Comparison of ENCODE assay signal across 26 mouse cellular contexts in the genomic region with DNA sequence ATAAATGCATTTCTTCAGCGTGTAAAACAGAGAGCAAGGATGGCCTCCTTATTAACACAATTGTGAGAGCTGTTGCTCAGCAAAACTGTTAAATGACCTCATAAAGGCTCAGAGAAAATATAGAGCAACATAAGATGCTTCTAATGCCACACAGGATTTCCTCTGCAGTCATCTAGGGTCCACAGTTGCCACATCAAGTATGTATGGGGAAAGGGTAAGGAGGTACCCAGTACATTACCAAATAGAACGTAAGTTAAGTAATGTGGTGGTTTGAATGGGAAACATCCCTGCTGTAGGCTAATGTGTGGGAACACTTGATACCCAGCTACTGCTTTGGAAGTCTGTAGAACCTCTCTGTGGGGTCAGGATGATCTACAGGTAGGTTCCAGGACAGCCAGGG.
"Had no signal": no experiment of that assay in that cellular context is flagged by ENCODE, and none has a peak within 500 bp of the region (broad histone marks: within the 10 kb centered on the region; RNA-seq: fewer than 3 reads in every experiment).

No protein-coding gene starts in this region.

- H3K36me3 ChIP-seq: heart, embryonic 10.5 days; heart, embryonic 12.5 days; hindbrain, embryonic 10.5 days; hindbrain, embryonic 12.5 days; intestine, embryonic 15.5 days; limb, embryonic 10.5 days; limb, embryonic 12.5 days had no signal

- DNase-seq: gastrocnemius, adult 2 months; gastrocnemius, postnatal 10 days; gastrocnemius, postnatal 25 days; heart, adult 11 months; heart, adult 2 months; heart, postnatal 10 days; heart, postnatal 4 days; kidney, adult 18-20 months; kidney, adult 8-10 months; kidney, postnatal 10 days; kidney, postnatal 25 days; kidney, postnatal 4 days; liver had no signal

- H3K4me1 ChIP-seq: heart, embryonic 10.5 days; heart, embryonic 12.5 days; hindbrain, embryonic 12.5 days; intestine, embryonic 15.5 days; limb, embryonic 12.5 days had no signal

- H3K9me3 ChIP-seq: heart, embryonic 10.5 days; heart, embryonic 12.5 days; hindbrain, embryonic 10.5 days; hindbrain, embryonic 12.5 days; intestine, embryonic 15.5 days; limb, embryonic 10.5 days; limb, embryonic 12.5 days had no signal

- H3K27me3 ChIP-seq: heart, embryonic 12.5 days; hindbrain, embryonic 12.5 days; intestine, embryonic 15.5 days; limb, embryonic 12.5 days had no signal

- H3K4me3 ChIP-seq: gastrocnemius, adult 2 months; heart, adult 2 months; heart, embryonic 10.5 days; heart, embryonic 12.5 days; hindbrain, embryonic 10.5 days; hindbrain, embryonic 12.5 days; intestine, embryonic 15.5 days; layer of hippocampus, adult 2 months; left cerebral cortex, adult 2 months; limb, embryonic 10.5 days; limb, embryonic 12.5 days had no signal

- H3K4me2 ChIP-seq: heart, embryonic 12.5 days; hindbrain, embryonic 12.5 days; hindbrain, embryonic 14.5 days; intestine, embryonic 15.5 days; limb, embryonic 12.5 days had no signal

- H3K9ac ChIP-seq: heart, embryonic 12.5 days; hindbrain, embryonic 12.5 days; hindbrain, embryonic 14.5 days; intestine, embryonic 15.5 days; limb, embryonic 12.5 days had no signal

- H3K27ac ChIP-seq: gastrocnemius, adult 2 months; heart, adult 2 months; heart, embryonic 10.5 days; hindbrain, embryonic 10.5 days; hindbrain, embryonic 12.5 days; hindbrain, embryonic 14.5 days; intestine, embryonic 15.5 days; layer of hippocampus, adult 2 months; left cerebral cortex, adult 2 months; limb, embryonic 10.5 days; limb, embryonic 12.5 days had no signal

- ATAC-seq: hindbrain, embryonic 16.5 days; inflammation-experienced regulatory T-cells, adult 6 months; intestine, embryonic 15.5 days; intestine, postnatal 0 days had no signal
